Mouse (Mus musculus) heart, postnatal 0 days (tissue): Measurements from ENCODE around the gene Jakmip3.

Experiments
- CTCF ChIP-seq: IDR thresholded peaks from 2 replicates; pipeline ENCODE4 v1.5.1; 2016; ENCODE audit warnings: antibody characterized with exemption, control low read depth, low read depth
- EP300 ChIP-seq: IDR thresholded peaks from 2 replicates; pipeline ENCODE4 v1.6.1; 2016; ENCODE audit warnings: antibody characterized with exemption, low read depth

GRCm38 (mm10) chr7:138923756-138924425 is 16.6 kb upstream of the Jakmip3 start:
- TF ChIP-seq EP300 = no peak
- peak; percentile 69 for TF ChIP-seq CTCF
